Mouse (Mus musculus): ENCODE measurements around the gene Agbl4. TPM values are rescaled to one million over a fixed set of nuclear protein-coding genes. Genes with fewer than 3 reads are reported as not detected.

The Agbl4 gene
- total and polyA plus RNA-seq, 3 experiments: not detected

DNA sequence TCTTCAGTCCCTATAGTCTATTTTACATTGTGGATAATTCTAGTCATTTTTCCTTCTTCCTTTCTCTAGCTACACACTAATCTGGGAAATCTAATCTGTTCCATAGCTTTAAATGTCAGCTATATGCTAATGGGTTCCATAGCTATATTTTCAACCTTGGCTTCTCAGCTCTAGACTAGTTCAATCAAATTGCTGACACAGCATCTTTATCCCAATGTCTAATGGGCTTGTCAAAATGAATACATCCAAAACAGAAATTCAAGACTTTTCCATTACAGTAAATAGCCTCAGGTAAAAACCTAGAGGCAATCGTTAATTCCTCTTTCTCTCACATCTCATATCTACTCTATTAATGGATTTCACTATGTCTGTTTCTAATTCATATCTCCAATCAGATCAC is 750.3 kb downstream of the Agbl4 start:
- TF ChIP-seq BHLHE40 (IDR thresholded peaks at IDR 0.05; ENCODE audit: borderline replicate concordance, low read depth, low read length) (no peak), MAFK (IDR thresholded peaks at IDR 0.05; ENCODE audit: borderline replicate concordance, low read depth, low read length) (peak; percentile 60; the same call in 1 of the 2 replicates)
- Histone ChIP-seq H3K36me3 (ENCODE audit: control insufficient read depth in 1 of 2, insufficient read depth in 2 of 2, low read length in 2 of 2) (no peaks in the 10 kb centered on the region), H3K27me3 (ENCODE audit: control insufficient read depth in 1 of 2, insufficient read depth in 2 of 2, low read length in 2 of 2) (no peaks in the 10 kb centered on the region), H3K4me1 (ENCODE audit: control insufficient read depth in 1 of 2, insufficient read depth in 2 of 2, low read length in 2 of 2) (no peaks in the 10 kb centered on the region), H3K4me3 (ENCODE audit: control insufficient read depth in 1 of 2, insufficient read depth in 1 of 2, low read depth in 2 of 2, low read length in 2 of 2) (no peak overlapping the region), H3K9ac (ENCODE audit: control insufficient read depth, low read depth, low read length, poor library complexity, severe bottlenecking) (no peak overlapping the region), H3K27ac (ENCODE audit: control insufficient read depth, low read depth, low read length) (no peak overlapping the region), H3K9me3 (replicated peaks; ENCODE audit: insufficient read depth, low read length) (no peaks in the 10 kb centered on the region), H3K79me2 (ENCODE audit: control insufficient read depth, insufficient read depth, low read length, poor library complexity) (no peaks in the 10 kb centered on the region)
- DNase-seq (ENCODE audit: low read depth, low spot score): no peak

DNA sequence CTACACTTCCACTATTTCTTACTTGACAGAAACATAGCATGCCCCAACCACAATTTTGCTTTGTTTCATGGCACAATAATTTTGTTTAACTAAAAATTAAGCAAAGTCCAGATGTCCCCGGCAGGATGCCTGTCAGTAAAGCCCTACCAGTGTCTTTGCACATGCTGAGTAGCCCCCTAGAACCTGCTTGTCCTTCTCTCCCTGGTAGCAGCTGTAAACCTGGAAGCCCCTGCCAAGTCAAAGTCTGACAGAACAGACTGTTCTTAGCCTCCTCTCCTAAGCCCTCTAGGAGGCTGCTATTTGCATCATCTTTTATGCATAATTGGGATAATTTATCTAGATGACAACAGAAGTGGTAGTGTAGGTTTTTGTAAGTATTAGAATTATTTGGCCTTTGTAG is 758.4 kb downstream of the Agbl4 start:
- Histone ChIP-seq H3K36me3 (ENCODE audit: control insufficient read depth in 1 of 2, insufficient read depth in 2 of 2, low read length in 2 of 2) (no peaks in the 10 kb centered on the region), H3K4me3 (ENCODE audit: control insufficient read depth in 1 of 2, insufficient read depth in 1 of 2, low read depth in 2 of 2, low read length in 2 of 2) (no peak overlapping the region), H3K9me3 (replicated peaks; ENCODE audit: insufficient read depth, low read length) (no peaks in the 10 kb centered on the region), H3K4me1 (ENCODE audit: control insufficient read depth in 1 of 2, insufficient read depth in 2 of 2, low read length in 2 of 2) (no peaks in the 10 kb centered on the region), H3K27me3 (ENCODE audit: control insufficient read depth in 1 of 2, insufficient read depth in 2 of 2, low read length in 2 of 2) (no peaks in the 10 kb centered on the region), H3K79me2 (ENCODE audit: control insufficient read depth, insufficient read depth, low read length, poor library complexity) (no peaks in the 10 kb centered on the region), H3K27ac (ENCODE audit: control insufficient read depth, low read depth, low read length) (no peak overlapping the region), H3K9ac (ENCODE audit: control insufficient read depth, low read depth, low read length, poor library complexity, severe bottlenecking) (no peak overlapping the region)
- no peak for DNase-seq (ENCODE audit: low read depth, low spot score)
- no peak for TF ChIP-seq GATA1 (IDR thresholded peaks at IDR 0.05; ENCODE audit: low read depth, low read length)

DNA sequence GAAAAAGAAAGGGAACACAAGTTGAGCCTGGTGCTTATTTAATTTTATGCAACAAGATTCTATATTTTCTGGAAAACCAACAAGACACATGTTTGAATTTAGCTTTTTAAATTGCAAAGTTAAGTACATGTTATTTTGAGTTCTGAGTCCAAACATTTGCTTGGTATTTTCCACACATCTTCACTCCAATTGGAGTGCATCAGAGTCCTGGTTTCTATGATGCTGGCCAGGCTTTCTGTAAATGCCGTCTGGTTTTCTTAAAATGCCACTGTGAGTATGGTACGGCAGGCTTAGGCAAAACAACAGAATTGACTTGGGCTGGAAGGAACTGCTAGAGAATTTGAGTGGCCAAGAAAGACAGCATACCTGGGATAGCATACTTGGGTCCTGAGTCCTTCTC is 784.0 kb downstream of the Agbl4 start:
- Histone ChIP-seq H3K9me3 (replicated peaks; ENCODE audit: insufficient read depth, low read length) (no peaks in the 10 kb centered on the region), H3K27me3 (ENCODE audit: control insufficient read depth in 1 of 2, insufficient read depth in 2 of 2, low read length in 2 of 2) (no peaks in the 10 kb centered on the region), H3K4me3 (ENCODE audit: control insufficient read depth in 1 of 2, insufficient read depth in 1 of 2, low read depth in 2 of 2, low read length in 2 of 2) (no peak overlapping the region), H3K27ac (ENCODE audit: control insufficient read depth, low read depth, low read length) (no peak overlapping the region), H3K36me3 (ENCODE audit: control insufficient read depth in 1 of 2, insufficient read depth in 2 of 2, low read length in 2 of 2) (no peaks in the 10 kb centered on the region), H3K79me2 (ENCODE audit: control insufficient read depth, insufficient read depth, low read length, poor library complexity) (no peaks in the 10 kb centered on the region), H3K9ac (ENCODE audit: control insufficient read depth, low read depth, low read length, poor library complexity, severe bottlenecking) (no peak overlapping the region), H3K4me1 (ENCODE audit: control insufficient read depth in 1 of 2, insufficient read depth in 2 of 2, low read length in 2 of 2) (no peaks in the 10 kb centered on the region)
- TF ChIP-seq NRF1 (IDR thresholded peaks at IDR 0.05; ENCODE audit: insufficient read depth, low read depth, low read length, poor library complexity, severe bottlenecking): no peak
- no peak for TF ChIP-seq ETS1 (IDR thresholded peaks at IDR 0.05; ENCODE audit: low read depth, low read length)
- no peak for TF ChIP-seq MAFK (IDR thresholded peaks at IDR 0.05; ENCODE audit: borderline replicate concordance, low read depth, low read length)
- no peak for TF ChIP-seq USF2 (IDR thresholded peaks at IDR 0.05; ENCODE audit: borderline replicate concordance in 1 of 2, insufficient read depth in 1 of 2, low read depth in 1 of 2, low read length in 2 of 2)
- TF ChIP-seq ZMIZ1 (IDR thresholded peaks at IDR 0.05; ENCODE audit: low read depth, low read length): no peak
- TF ChIP-seq CHD2 (IDR thresholded peaks at IDR 0.05; ENCODE audit: low read length): no peak
- TF ChIP-seq POLR2AphosphoS2 (IDR thresholded peaks at IDR 0.05; ENCODE audit: low read length): no peak
- TF ChIP-seq JUND (IDR thresholded peaks at IDR 0.05; ENCODE audit: low read depth, low read length): no peak
- no peak for TF ChIP-seq ZNF384 (IDR thresholded peaks at IDR 0.05; ENCODE audit: low read depth, low read length)
- no peak for TF ChIP-seq E2F4 (IDR thresholded peaks at IDR 0.05; ENCODE audit: borderline replicate concordance, low read depth, low read length)
- TF ChIP-seq MYB (IDR thresholded peaks at IDR 0.05; ENCODE audit: low read depth, low read length): no peak
- no peak for TF ChIP-seq ZKSCAN1 (IDR thresholded peaks at IDR 0.05; ENCODE audit: low read depth, low read length)
- TF ChIP-seq NELFE (IDR thresholded peaks at IDR 0.05; ENCODE audit: low read depth, low read length): no peak
- TF ChIP-seq MEF2A (IDR thresholded peaks at IDR 0.05; ENCODE audit: extremely low read depth, insufficient replicate concordance, low read depth, low read length, poor library complexity, severe bottlenecking): no peak
- TF ChIP-seq TCF12 (IDR thresholded peaks at IDR 0.05; ENCODE audit: low read depth, low read length): no peak
- TF ChIP-seq BHLHE40 (IDR thresholded peaks at IDR 0.05; ENCODE audit: borderline replicate concordance, low read depth, low read length): no peak
- no peak for TF ChIP-seq ZC3H11A (IDR thresholded peaks at IDR 0.05; ENCODE audit: low read depth, low read length)
- no peak for TF ChIP-seq POLR2AphosphoS5 (IDR thresholded peaks at IDR 0.05; ENCODE audit: borderline replicate concordance, low read depth, low read length)
- DNase-seq (ENCODE audit: low read depth, low spot score): no peak
